Mouse (Mus musculus) E14TG2a.4 (cell line): ENCODE measurements around the gene Topaz1.

Experiments
- CTCF ChIP-seq: conservative IDR thresholded peaks from 2 replicates; pipeline ENCODE4 v1.5.1; 2014; ENCODE audit warnings: low read length
- NANOG ChIP-seq: IDR thresholded peaks from 2 replicates; pipeline ENCODE4 v1.6.1; 2014; ENCODE audit warnings: borderline replicate concordance, low read length, mixed read lengths
- POU5F1 ChIP-seq: IDR thresholded peaks from 2 replicates; pipeline ENCODE4 v1.6.1; 2014; ENCODE audit warnings: low read length, borderline replicate concordance

DNA sequence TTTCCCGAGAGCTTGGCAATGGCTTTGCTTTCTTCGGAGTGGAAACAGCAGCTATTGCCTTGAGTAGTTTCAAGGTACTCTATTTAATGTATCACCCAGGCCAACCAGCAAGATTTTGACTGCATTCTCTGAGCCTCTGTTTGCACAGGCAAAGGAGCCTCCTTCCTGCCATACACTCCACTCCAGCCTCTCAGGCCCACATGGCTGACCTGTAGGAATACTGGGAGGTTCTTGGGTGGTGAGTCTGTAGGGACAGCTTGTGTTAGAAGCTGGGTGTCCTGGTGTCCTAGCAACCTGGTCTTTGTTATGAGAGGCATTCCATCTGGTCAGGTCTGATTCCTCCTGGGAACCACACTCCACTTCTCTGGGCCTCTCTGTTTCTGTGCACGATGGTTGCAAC is 96.6 kb downstream of the Topaz1 start, which contains the start of gene Gm35549:
- TF ChIP-seq CTCF: no peak
- no peak for TF ChIP-seq POU5F1
- TF ChIP-seq NANOG: no peak
